Mouse (Mus musculus) liver, adult 2 months (tissue): ENCODE measurements around the gene Atp5f1. TPM values are rescaled to one million over a fixed set of nuclear protein-coding genes. Genes with fewer than 3 reads are reported as not detected.
"Not testable (repeated sequence)": the region's sequence is repeated elsewhere in the genome, so short reads cannot be mapped to it uniquely, and the experiment has no call there.

Experiments
- DNase-seq: peaks from one replicate; pipeline ENCODE4 v3.0.0-alpha.2; 2011; ENCODE audit warnings: low read depth, low spot score; ENCODE audit errors: extremely low read depth
- H3K27ac ChIP-seq: fragments of 200-500 bp; replicated peaks from 2 replicates; pipeline ENCODE4 v1.5.1; 2012; ENCODE audit warnings: low read depth, mild to moderate bottlenecking, control low read depth, inconsistent platforms, low read length; ENCODE audit not compliant: insufficient read depth
- H3K27me3 ChIP-seq: fragments of 200-500 bp; 2 replicates; pipeline ENCODE4 v1.6.1; 2012; ENCODE audit warnings: mild to moderate bottlenecking, moderate library complexity, low read length, inconsistent platforms; ENCODE audit not compliant: control insufficient read depth, insufficient read depth
- H3K36me3 ChIP-seq: fragments of 200-500 bp; 2 replicates; pipeline ENCODE4 v1.6.1; 2012; ENCODE audit warnings: low read length, inconsistent platforms; ENCODE audit not compliant: control insufficient read depth, insufficient read depth
- H3K4me1 ChIP-seq: fragments of 200-500 bp; 2 replicates; pipeline ENCODE4 v1.6.1; 2011; ENCODE audit warnings: low read length; ENCODE audit not compliant: control insufficient read depth, insufficient read depth
- H3K4me3 ChIP-seq: fragments of 200-500 bp; 2 replicates; pipeline ENCODE4 v1.5.1; 2011; ENCODE audit warnings: low read depth, mild to moderate bottlenecking, control low read depth, low read length, moderate library complexity; ENCODE audit not compliant: insufficient read depth
- H3K79me2 ChIP-seq: fragments of 200-500 bp; 2 replicates; pipeline ENCODE4 v1.6.1; 2012; ENCODE audit warnings: inconsistent platforms, mild to moderate bottlenecking, low read length, moderate library complexity; ENCODE audit not compliant: control insufficient read depth, insufficient read depth
- H3K9ac ChIP-seq: fragments of 200-500 bp; 2 replicates; pipeline ENCODE4 v1.6.1; 2012; ENCODE audit warnings: low read depth, mild to moderate bottlenecking, control low read depth, inconsistent platforms, low read length
- CTCF ChIP-seq: fragments of 200-500 bp; IDR thresholded peaks from 2 replicates; pipeline ENCODE4 v1.5.1; 2011; ENCODE audit warnings: low read depth, low read length, control low read depth
- POLR2A ChIP-seq: fragments of 200-500 bp; IDR thresholded peaks from 2 replicates; pipeline ENCODE4 v1.6.1; 2011; ENCODE audit warnings: low read length, control low read depth; ENCODE audit not compliant: insufficient read depth; ENCODE audit errors: extremely low read depth
- WGBS: fragments of 180-500 bp; shearing (Covaris S2); methylation state at CpG from one replicate; pipeline ENCODE4 v1.1.7; 2018; 5-methylcytosine and 5-hydroxymethylcytosine counted together
- polyA plus RNA-seq: library from polyadenylated mRNA; depleted of rRNA; stranded (reverse); fragments of >200 nt; gene quantifications from 2 replicates; pipeline ENCODE4 v1.2.3, GENCODE M21; 2012
- total RNA-seq: library from RNA; depleted of rRNA; stranded (reverse); fragments of >200 nt; gene quantifications from 2 replicates; pipeline ENCODE4 v1.2.3, GENCODE M21; 2014

Atp5f1 gene
- total and polyA plus RNA-seq, 2 experiments: 247 to 641 TPM

- Histone ChIP-seq H3K27ac (no peak overlapping the region), H3K36me3 (no peaks in the 10 kb centered on the region), H3K4me3 (no peak overlapping the region), H3K79me2 (no peaks in the 10 kb centered on the region), H3K9ac (no peak overlapping the region), H3K4me1 (no peaks in the 10 kb centered on the region), H3K27me3 (no peaks in the 10 kb centered on the region)
- TF ChIP-seq POLR2A (no peak), CTCF (no peak)
- DNase-seq: no peak
- 92% methylated on average over 3 of the region's 3 CpGs for WGBS
Observed at GRCm38 (mm10) chr3:105928195-105928569, 31.7 kb downstream of the Atp5f1 start.

DNA sequence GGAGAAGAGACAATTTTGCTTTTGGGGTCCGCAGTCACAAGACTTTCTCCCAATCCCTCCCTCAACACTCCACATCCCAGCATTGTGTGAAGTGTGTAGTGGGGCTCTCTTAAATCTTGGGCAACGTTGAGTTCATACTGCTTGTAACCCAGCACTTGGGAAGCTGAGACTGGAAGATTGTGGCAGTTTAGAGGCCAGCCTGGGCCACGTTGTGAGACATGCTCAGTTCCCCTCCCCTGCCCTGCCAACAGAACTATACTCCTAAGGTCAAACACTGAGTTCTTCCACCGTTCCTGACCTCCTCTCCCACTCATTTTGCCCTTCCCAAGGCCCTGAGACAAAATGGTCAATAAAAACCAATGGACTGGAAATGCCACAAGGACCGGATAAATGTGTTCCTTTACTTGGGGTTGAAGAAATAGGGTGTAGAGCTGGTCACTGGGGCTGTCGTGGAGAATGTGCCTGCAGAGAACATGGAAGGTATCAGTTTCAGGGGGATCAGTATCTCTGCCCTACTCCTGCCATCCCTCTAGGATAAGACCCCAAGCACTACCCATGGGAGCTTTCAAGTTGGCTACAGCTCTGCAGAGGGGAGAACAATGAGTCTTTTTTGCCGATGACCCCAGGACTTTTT lies 32.2 kb downstream of the Atp5f1 start:
- Histone ChIP-seq H3K4me3 (no peak overlapping the region), H3K36me3 (no peaks in the 10 kb centered on the region), H3K27me3 (no peaks in the 10 kb centered on the region), H3K27ac (no peak overlapping the region), H3K79me2 (no peaks in the 10 kb centered on the region), H3K4me1 (no peaks in the 10 kb centered on the region), H3K9ac (no peak overlapping the region)
- WGBS: 81% methylated on average over 7 of the region's 7 CpGs
- DNase-seq: no peak
- TF ChIP-seq POLR2A (no peak), CTCF (no peak)

DNA sequence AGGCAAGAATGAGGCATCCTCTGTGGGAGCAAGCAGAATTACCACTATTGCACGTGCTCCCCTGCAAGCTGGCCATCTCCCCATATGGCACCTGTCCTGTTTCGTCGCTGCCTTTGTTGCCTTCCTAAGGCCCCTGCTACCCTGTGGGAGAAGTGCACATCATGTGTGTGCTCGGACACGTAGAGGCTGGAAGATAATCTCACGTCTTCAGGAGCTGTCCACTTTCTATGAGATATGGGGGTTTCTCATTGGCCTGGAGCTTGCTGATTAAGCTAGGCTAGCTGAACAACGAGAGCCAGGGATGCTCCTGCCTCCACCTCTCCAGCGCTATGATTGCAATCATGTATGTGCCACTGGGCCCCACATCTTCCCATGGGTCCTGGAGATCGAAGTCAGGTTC lies 35.3 kb downstream of the Atp5f1 start:
- Histone ChIP-seq H3K79me2 (no peaks in the 10 kb centered on the region), H3K27me3 (no peaks in the 10 kb centered on the region), H3K9ac (no peak overlapping the region), H3K27ac (no peak overlapping the region), H3K4me1 (no peaks in the 10 kb centered on the region), H3K36me3 (no peaks in the 10 kb centered on the region), H3K4me3 (no peak overlapping the region)
- TF ChIP-seq POLR2A: no peak
- no peak for TF ChIP-seq CTCF
- DNase-seq: no peak
- 87% methylated on average over 9 of the region's 9 CpGs for WGBS

- DNase-seq: no peak
- no peak overlapping the region for H3K4me3 ChIP-seq
- WGBS: 72% methylated on average over 2 of the region's 2 CpGs
- H3K27ac ChIP-seq: no peak overlapping the region
- no peaks in the 10 kb centered on the region for H3K79me2 ChIP-seq
- H3K36me3 ChIP-seq: no peaks in the 10 kb centered on the region
- no peaks in the 10 kb centered on the region for H3K4me1 ChIP-seq
- TF ChIP-seq POLR2A (no peak), CTCF (no peak)
- H3K27me3 ChIP-seq: no peaks in the 10 kb centered on the region
- H3K9ac ChIP-seq: no peak overlapping the region
Observed at GRCm38 (mm10) chr3:105921959-105922358, 37.9 kb downstream of the Atp5f1 start.

- not testable (repeated sequence) for H3K36me3 ChIP-seq, H3K9ac ChIP-seq, H3K4me3 ChIP-seq, H3K4me1 ChIP-seq, H3K79me2 ChIP-seq, H3K27ac ChIP-seq, DNase-seq, H3K27me3 ChIP-seq
Observed at GRCm38 (mm10) chr3:105920743-105921142, 39.2 kb downstream of the Atp5f1 start.

DNA sequence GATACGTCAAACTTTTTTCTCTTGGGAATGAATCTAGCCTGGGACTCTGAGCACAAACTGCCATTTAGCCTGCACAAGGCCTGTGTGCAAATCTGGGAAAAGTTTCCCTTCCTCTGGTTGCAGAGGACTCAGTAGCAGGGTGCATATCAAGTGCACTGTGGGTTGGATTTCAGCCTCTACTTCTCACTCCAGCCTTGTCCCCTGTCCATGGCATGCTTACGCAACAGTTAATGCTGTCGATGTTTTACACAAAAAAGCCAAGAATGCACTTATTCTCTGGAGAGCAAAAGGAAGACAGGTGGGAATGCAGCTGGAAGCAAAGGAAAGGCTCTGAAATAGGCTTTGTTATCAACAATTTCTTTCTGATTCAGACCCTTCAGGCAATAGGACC lies 41.5 kb downstream of the Atp5f1 start:
- H3K4me3 ChIP-seq: no peak overlapping the region
- no peaks in the 10 kb centered on the region for H3K27me3 ChIP-seq
- TF ChIP-seq CTCF (no peak), POLR2A (no peak)
- 65% methylated on average over 3 of the region's 3 CpGs for WGBS
- no peak overlapping the region for H3K9ac ChIP-seq
- H3K27ac ChIP-seq: no peak overlapping the region
- no peaks in the 10 kb centered on the region for H3K79me2 ChIP-seq
- no peaks in the 10 kb centered on the region for H3K4me1 ChIP-seq
- no peak for DNase-seq
- H3K36me3 ChIP-seq: no peaks in the 10 kb centered on the region
